Mouse (Mus musculus): Measurements from ENCODE around the gene Apol8.
A peak's percentile ranks its signal among the peaks of the same experiment; 100 is the strongest.

Gene Apol8

GRCm38 (mm10) chr15:77756848-77757247 is at the start of gene Apol8:
Gene Apol8 (minus strand): TSS chr15:77757003.
- DNase-seq (ENCODE audit: low read depth), result peak; percentile 53

GRCm38 (mm10) chr15:77805657-77806056 is 48.9 kb upstream of the Apol8 start:
- no peak for DNase-seq (ENCODE audit: low read depth)

GRCm38 (mm10) chr15:77804949-77805348 is 48.1 kb upstream of the Apol8 start:
- no peak for DNase-seq (ENCODE audit: low read depth)

- no peak for DNase-seq (ENCODE audit: low read depth)
Observed at GRCm38 (mm10) chr15:77804460-77804859, 47.7 kb upstream of the Apol8 start.

GRCm38 (mm10) chr15:77803747-77804146 is 46.9 kb upstream of the Apol8 start:
- no peak for DNase-seq (ENCODE audit: low read depth)

- DNase-seq (ENCODE audit: low read depth), result no peak
Observed at GRCm38 (mm10) chr15:77802992-77803391, 46.2 kb upstream of the Apol8 start.

GRCm38 (mm10) chr15:77801188-77801587 is 44.4 kb upstream of the Apol8 start:
- no peak for DNase-seq (ENCODE audit: low read depth)

GRCm38 (mm10) chr15:77800511-77800910 is 43.7 kb upstream of the Apol8 start:
- DNase-seq (ENCODE audit: low read depth), result peak; percentile 62

GRCm38 (mm10) chr15:77799491-77800474 is 43.0 kb upstream of the Apol8 start:
- DNase-seq (ENCODE audit: low read depth), result no peak

GRCm38 (mm10) chr15:77798664-77799490 is 42.1 kb upstream of the Apol8 start:
- peak; percentile 38 for DNase-seq (ENCODE audit: low read depth)

- DNase-seq (ENCODE audit: low read depth), result no peak
Observed at GRCm38 (mm10) chr15:77797609-77798411, 41.0 kb upstream of the Apol8 start.

GRCm38 (mm10) chr15:77796409-77797035 is 39.7 kb upstream of the Apol8 start:
- DNase-seq (ENCODE audit: low read depth), result no peak

- DNase-seq (ENCODE audit: low read depth), result no peak
Observed at GRCm38 (mm10) chr15:77794908-77795356, 38.1 kb upstream of the Apol8 start.

GRCm38 (mm10) chr15:77794138-77794907 is 37.5 kb upstream of the Apol8 start:
- DNase-seq (ENCODE audit: low read depth), result no peak

- DNase-seq (ENCODE audit: low read depth), result no peak
Observed at GRCm38 (mm10) chr15:77793554-77793953, 36.8 kb upstream of the Apol8 start.

- DNase-seq (ENCODE audit: low read depth), result no peak
Observed at GRCm38 (mm10) chr15:77793094-77793493, 36.3 kb upstream of the Apol8 start.

GRCm38 (mm10) chr15:77792056-77792455 is 35.3 kb upstream of the Apol8 start:
- DNase-seq (ENCODE audit: low read depth), result no peak

- DNase-seq (ENCODE audit: low read depth), result no peak
Observed at GRCm38 (mm10) chr15:77790656-77791405, 34.0 kb upstream of the Apol8 start.

- DNase-seq (ENCODE audit: low read depth), result no peak
Observed at GRCm38 (mm10) chr15:77789186-77789585, 32.4 kb upstream of the Apol8 start.

- DNase-seq (ENCODE audit: low read depth), result no peak
Observed at GRCm38 (mm10) chr15:77788356-77788755, 31.6 kb upstream of the Apol8 start.

All from c-Kit-positive CD71-negative TER-119-negative erythroid progenitor cells, embryonic 14.5 days (primary cell).